9 mouse cellular contexts compared by ENCODE assay signal in the genomic region with DNA sequence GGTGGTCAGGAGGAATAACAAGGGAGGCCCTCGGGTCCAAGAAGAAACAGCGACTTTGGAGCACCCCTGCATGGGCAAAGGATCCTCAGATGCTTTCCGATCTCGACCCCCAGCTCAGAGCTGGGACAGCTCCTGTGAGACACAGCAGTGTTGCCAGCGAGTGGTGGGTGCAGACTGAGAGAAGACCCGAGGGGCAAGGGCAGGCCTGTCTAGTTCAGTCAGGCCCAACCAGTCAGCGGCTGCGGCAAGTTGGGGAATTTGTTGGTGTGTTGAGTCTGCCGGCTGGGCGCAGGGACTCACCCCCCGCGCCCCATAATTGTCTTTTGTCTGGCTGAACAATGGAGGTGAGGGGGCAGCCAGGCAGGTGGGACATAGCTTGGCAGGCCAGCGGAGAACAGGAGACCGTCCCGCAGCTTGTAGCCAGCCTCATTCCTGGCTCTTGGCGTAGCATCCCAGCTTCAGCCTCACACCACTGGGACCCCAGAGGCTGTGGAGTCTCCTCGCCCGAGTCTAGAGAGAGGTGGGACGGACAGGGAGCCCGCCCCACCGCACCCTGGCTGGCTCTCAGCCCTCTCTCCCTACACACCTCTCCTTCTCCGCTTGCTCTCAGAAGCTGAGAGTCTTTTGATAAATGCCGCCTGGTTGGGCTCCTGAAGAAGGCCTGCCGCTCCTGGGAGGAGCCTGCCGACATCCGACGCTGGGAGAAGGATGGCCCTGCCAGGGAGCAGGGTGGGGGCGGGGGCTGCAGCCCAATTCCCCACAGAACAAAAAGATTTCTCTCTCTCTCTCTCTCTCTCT.
DNase-seq lines count a peak whose midpoint lies in the region; ATAC-seq and TF ChIP-seq lines count a peak whose summit lies in the region.
"Had no signal": no experiment of that assay in that cellular context is flagged by ENCODE, and none has a peak within 500 bp of the region (broad histone marks: within the 10 kb centered on the region; RNA-seq: fewer than 3 reads in every experiment).

No protein-coding gene starts in this region.

- 31% methylated on average over 28 of the region's 28 CpGs for WGBS in kidney, embryonic 14.5 days
- WGBS in kidney, adult 2 months, result 42% methylated on average over 27 of the region's 28 CpGs
- WGBS in hindbrain, embryonic 15.5 days, result 24% methylated on average over 27 of the region's 28 CpGs
- WGBS in midbrain, embryonic 15.5 days, result 24% methylated on average over 23 of the region's 28 CpGs

- H3K27me3 ChIP-seq in kidney, embryonic 14.5 days (ENCODE audit: control insufficient read depth, insufficient read depth, low read length), result peaks cover 6% of the 10 kb centered on the region; the same call in 1 of the 2 replicates
- H3K27me3 ChIP-seq in kidney, adult 2 months (replicated peaks; ENCODE audit: control insufficient read depth, insufficient read depth, low read length), result no peaks in the 10 kb centered on the region
- peaks cover 28% of the 10 kb centered on the region for H3K27me3 ChIP-seq in hindbrain, embryonic 15.5 days
- H3K27me3 ChIP-seq in midbrain, embryonic 15.5 days (replicated peaks), result peaks cover 49% of the 10 kb centered on the region

- H3K27ac ChIP-seq in kidney, embryonic 14.5 days (ENCODE audit: low read depth, low read length), result peak overlapping the region; percentile 51; the same call in 1 of the 2 replicates
- H3K27ac ChIP-seq in kidney, adult 2 months (ENCODE audit: insufficient read depth, low read depth, low read length), result no peak overlapping the region
- H3K27ac ChIP-seq in hindbrain, embryonic 15.5 days (replicated peaks), result peak overlapping the region; percentile 48; the same call in 1 of the 2 replicates
- 0 out of 2 replicates have a peak overlapping the region, but pooled peaks have one; percentile 25 for H3K27ac ChIP-seq in midbrain, embryonic 15.5 days

- peak; percentile 90 for ATAC-seq in kidney, embryonic 14.5 days (ENCODE audit: low FRiP score, low TSS enrichment)
- ATAC-seq in hindbrain, embryonic 15.5 days (ENCODE audit: low FRiP score, low read depth), result peak; percentile 63
- ATAC-seq in midbrain, embryonic 15.5 days (replicated peaks), result peak; percentile 84
- ATAC-seq in cerebellum, adult (ENCODE audit: insufficient number of reproducible peaks, low FRiP score, low TSS enrichment), result no peak
- ATAC-seq: Patski had no signal

- H3K9ac ChIP-seq in kidney, embryonic 14.5 days (ENCODE audit: low read depth, low read length), result 0 out of 2 replicates have a peak overlapping the region, but pooled peaks have one; percentile 23
- no peak overlapping the region; the same call in 1 of the 2 replicates for H3K9ac ChIP-seq in hindbrain, embryonic 15.5 days
- H3K9ac ChIP-seq in midbrain, embryonic 15.5 days, result no peak overlapping the region

- no peak overlapping the region; the same call in 1 of the 2 replicates for H3K4me3 ChIP-seq in kidney, embryonic 14.5 days (ENCODE audit: low read length)
- H3K4me3 ChIP-seq in kidney, adult 2 months (ENCODE audit: insufficient read depth, low read depth, low read length), result no peak overlapping the region
- H3K4me3 ChIP-seq in hindbrain, embryonic 15.5 days, result peak overlapping the region; percentile 14; the same call in 1 of the 2 replicates
- peak overlapping the region; percentile 13; the same call in 1 of the 2 replicates for H3K4me3 ChIP-seq in midbrain, embryonic 15.5 days

- TF ChIP-seq POLR2A in kidney, adult 2 months (IDR thresholded peaks at IDR 0.05; ENCODE audit: low read depth, low read length), result no peak

- H3K36me3 ChIP-seq in kidney, embryonic 14.5 days (ENCODE audit: control insufficient read depth, insufficient read depth, low read length), result no peaks in the 10 kb centered on the region
- no peaks in the 10 kb centered on the region for H3K36me3 ChIP-seq in kidney, adult 2 months (ENCODE audit: control insufficient read depth, insufficient read depth, low read length)
- H3K36me3 ChIP-seq in hindbrain, embryonic 15.5 days, result no peaks in the 10 kb centered on the region
- no peaks in the 10 kb centered on the region for H3K36me3 ChIP-seq in midbrain, embryonic 15.5 days (replicated peaks)

- no peaks in the 10 kb centered on the region for H3K9me3 ChIP-seq in kidney, embryonic 14.5 days (ENCODE audit: control insufficient read depth, low read length)
- no peaks in the 10 kb centered on the region for H3K9me3 ChIP-seq in hindbrain, embryonic 15.5 days
- no peaks in the 10 kb centered on the region for H3K9me3 ChIP-seq in midbrain, embryonic 15.5 days

- TF ChIP-seq CTCF in kidney, adult 2 months (conservative IDR thresholded peaks at IDR 0.05; ENCODE audit: insufficient read depth, insufficient read length, low read depth, low read length), result no peak

- peak overlapping the region; percentile 28 for H3K4me2 ChIP-seq in kidney, embryonic 14.5 days (replicated peaks; ENCODE audit: low read depth, low read length)
- H3K4me2 ChIP-seq in hindbrain, embryonic 15.5 days, result peak overlapping the region; percentile 43
- H3K4me2 ChIP-seq in midbrain, embryonic 15.5 days, result peak overlapping the region; percentile 40

- DNase-seq in kidney, adult 2 months, result no peak
- peak; percentile 48 for DNase-seq in embryo, embryonic 11.5 days (ENCODE audit: low read depth, low spot score)
- DNase-seq in layer of hippocampus, adult 8-10 months (ENCODE audit: low spot score in 2 of 2), result no peak
- DNase-seq in spleen, adult 12 weeks (ENCODE audit: low spot score), result no peak

- H3K4me1 ChIP-seq in kidney, embryonic 14.5 days (ENCODE audit: control insufficient read depth, insufficient read depth, low read length), result no peaks in the 10 kb centered on the region
- no peaks in the 10 kb centered on the region for H3K4me1 ChIP-seq in kidney, adult 2 months (ENCODE audit: control insufficient read depth, insufficient read depth, low read length)
- H3K4me1 ChIP-seq in hindbrain, embryonic 15.5 days (replicated peaks), result peaks cover 8% of the 10 kb centered on the region
- peaks cover 7% of the 10 kb centered on the region; the same call in 1 of the 2 replicates for H3K4me1 ChIP-seq in midbrain, embryonic 15.5 days

Comparison
In these comparisons a context has a peak if more than half of its experiments do, and no peak if none do; other contexts are left out.
1. H3K4me3 ChIP-seq: peak in hindbrain, embryonic 15.5 days (single experiment) and midbrain, embryonic 15.5 days (single experiment); none in kidney, embryonic 14.5 days (single experiment) and kidney, adult 2 months (single experiment).
2. Peak in every context shown above with its lines, with median percentiles within 50 percentile points of each other: H3K4me2 ChIP-seq.